Mouse (Mus musculus) kidney, adult 2 months (tissue): ENCODE measurements around the gene P2ry2.

Experiments used
- CTCF ChIP-seq: fragments of 200-500 bp; conservative IDR thresholded peaks from 2 replicates; pipeline ENCODE4 v1.5.1; 2011; ENCODE audit warnings: low read depth, mild to moderate bottlenecking, control low read depth, low read length, moderate library complexity, mixed read lengths; ENCODE audit not compliant: insufficient read depth, insufficient read length
- POLR2A ChIP-seq: fragments of 200-500 bp; IDR thresholded peaks from one replicate; pipeline ENCODE4 v1.6.1; 2011; ENCODE audit warnings: low read depth, low read length, control low read depth

DNA sequence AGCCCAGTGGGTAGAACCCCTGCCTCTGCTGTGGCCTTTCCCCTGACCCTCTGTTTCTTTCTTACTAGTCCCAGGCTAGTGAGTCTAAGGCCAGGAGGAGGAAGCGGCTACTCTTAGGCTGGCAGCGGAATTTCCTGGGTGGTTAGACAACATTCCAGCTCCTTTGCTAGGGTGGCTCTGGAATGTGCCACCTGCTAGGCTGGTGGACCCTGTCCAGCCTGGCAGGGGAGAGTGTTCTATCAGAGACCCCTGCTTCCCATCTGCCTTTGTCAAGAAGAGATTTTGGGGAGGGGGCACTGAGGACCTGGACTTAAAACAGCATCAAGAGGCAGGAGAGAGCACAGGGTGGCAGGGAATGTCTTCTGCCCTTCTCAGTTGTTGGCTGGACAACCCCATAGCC is 6.5 kb downstream of the P2ry2 start:
- no peak for TF ChIP-seq CTCF
- no peak for TF ChIP-seq POLR2A
